Mouse (Mus musculus) megakaryocyte, embryonic 14.5 days (primary cell): ENCODE results near the gene Alad. TPM values are rescaled to one million over a fixed set of nuclear protein-coding genes. Genes with fewer than 3 reads are reported as not detected.
"Not testable (repeated sequence)": the region's sequence is repeated elsewhere in the genome, so short reads cannot be mapped to it uniquely, and the experiment has no call there.

Source experiments
- H3K27me3 ChIP-seq: replicated peaks from 2 replicates; pipeline ENCODE3; 2012; ENCODE audit warnings: inconsistent platforms
- H3K36me3 ChIP-seq: replicated peaks from 2 replicates; pipeline ENCODE3; 2012; ENCODE audit warnings: low read length, inconsistent platforms, mixed read lengths
- H3K4me1 ChIP-seq: 2 replicates; pipeline ENCODE4 v1.6.1; 2012; ENCODE audit warnings: inconsistent platforms
- H3K4me3 ChIP-seq: replicated peaks from 2 replicates; pipeline ENCODE3; 2012; ENCODE audit warnings: moderate library complexity, mild to moderate bottlenecking, inconsistent platforms
- H3K9me3 ChIP-seq: 2 replicates; pipeline ENCODE4 v1.6.1; 2012; ENCODE audit warnings: inconsistent platforms
- FLI1 ChIP-seq: IDR thresholded peaks from 2 replicates; pipeline ENCODE4 v1.6.1; 2012; ENCODE audit warnings: low read length, inconsistent platforms, mixed read lengths
- GATA1 ChIP-seq: IDR thresholded peaks from 3 replicates; pipeline ENCODE4 v1.6.1; 2012; ENCODE audit warnings: mixed read lengths, low read length, inconsistent platforms, borderline replicate concordance
- polyA plus RNA-seq: library from polyadenylated mRNA; stranded (reverse); fragments of >175 nt; gene quantifications from 2 replicates; pipeline ENCODE4 v1.2.3, GENCODE M21; 2012; ENCODE audit warnings: low replicate concordance; ENCODE audit not compliant: insufficient read depth

Alad gene
- polyA plus RNA-seq, 1 experiment, result 75.7 TPM

GRCm38 (mm10) chr4:62494230-62494629, 25.5 kb downstream of the Alad start:
- peaks cover 39% of the 10 kb centered on the region for H3K27me3 ChIP-seq
- peaks cover 12% of the 10 kb centered on the region for H3K4me1 ChIP-seq
- no peaks in the 10 kb centered on the region for H3K9me3 ChIP-seq
- TF ChIP-seq GATA1 (no peak), FLI1 (no peak)
- peak overlapping the region; percentile 24 for H3K4me3 ChIP-seq
- peaks cover 10% of the 10 kb centered on the region for H3K36me3 ChIP-seq

GRCm38 (mm10) chr4:62492682-62493081, 27.0 kb downstream of the Alad start:
- TF ChIP-seq GATA1 (no peak), FLI1 (no peak)
- Histone ChIP-seq H3K4me3 (no peak overlapping the region), H3K36me3 (no peaks in the 10 kb centered on the region), H3K27me3 (peaks cover 45% of the 10 kb centered on the region), H3K9me3 (no peaks in the 10 kb centered on the region), H3K4me1 (peaks cover 12% of the 10 kb centered on the region)

- TF ChIP-seq GATA1 (no peak), FLI1 (no peak)
- Histone ChIP-seq H3K9me3 (no peaks in the 10 kb centered on the region), H3K4me1 (peaks cover 32% of the 10 kb centered on the region), H3K36me3 (no peaks in the 10 kb centered on the region), H3K27me3 (peaks cover 26% of the 10 kb centered on the region), H3K4me3 (no peak overlapping the region)
These were observed 31.8 kb downstream of the Alad start for GRCm38 (mm10) chr4:62487914-62488313.

GRCm38 (mm10) chr4:62487172-62487571, 32.5 kb downstream of the Alad start:
- no peak for TF ChIP-seq FLI1
- no peak for TF ChIP-seq GATA1

GRCm38 (mm10) chr4:62486162-62486696, 33.5 kb downstream of the Alad start:
- Histone ChIP-seq H3K4me3 (no peak overlapping the region), H3K27me3 (peaks cover 22% of the 10 kb centered on the region), H3K4me1 (peaks cover 34% of the 10 kb centered on the region), H3K9me3 (no peaks in the 10 kb centered on the region), H3K36me3 (no peaks in the 10 kb centered on the region)
- TF ChIP-seq GATA1, result no peak
- TF ChIP-seq FLI1, result no peak

More at GRCm38 (mm10) chr4:62487172-62487571, 32.5 kb downstream of the Alad start:
- Histone ChIP-seq H3K36me3 (no peaks in the 10 kb centered on the region), H3K4me1 (peaks cover 32% of the 10 kb centered on the region), H3K4me3 (no peak overlapping the region), H3K9me3 (no peaks in the 10 kb centered on the region), H3K27me3 (peaks cover 21% of the 10 kb centered on the region)

- Histone ChIP-seq H3K27me3 (peaks cover 25% of the 10 kb centered on the region), H3K9me3 (no peaks in the 10 kb centered on the region), H3K4me1 (peaks cover 40% of the 10 kb centered on the region), H3K36me3 (no peaks in the 10 kb centered on the region), H3K4me3 (no peak overlapping the region)
- TF ChIP-seq FLI1 (no peak), GATA1 (no peak)
These were observed 34.1 kb downstream of the Alad start for GRCm38 (mm10) chr4:62485450-62486161.

GRCm38 (mm10) chr4:62484928-62485327, 34.8 kb downstream of the Alad start:
- Histone ChIP-seq H3K27me3 (peaks cover 29% of the 10 kb centered on the region), H3K9me3 (no peaks in the 10 kb centered on the region), H3K4me1 (peaks cover 47% of the 10 kb centered on the region), H3K36me3 (no peaks in the 10 kb centered on the region), H3K4me3 (no peak overlapping the region)
- TF ChIP-seq FLI1 (no peak), GATA1 (no peak)

GRCm38 (mm10) chr4:62480709-62481605, 38.8 kb downstream of the Alad start:
- TF ChIP-seq FLI1, result no peak
- TF ChIP-seq GATA1, result no peak
- no peaks in the 10 kb centered on the region for H3K9me3 ChIP-seq
- peaks cover 31% of the 10 kb centered on the region for H3K27me3 ChIP-seq
- H3K4me3 ChIP-seq, result peak overlapping the region; percentile 23
- H3K36me3 ChIP-seq, result no peaks in the 10 kb centered on the region
- peaks cover 55% of the 10 kb centered on the region for H3K4me1 ChIP-seq

GRCm38 (mm10) chr4:62479937-62480708, 39.6 kb downstream of the Alad start, which contains the start of gene Bspry:
Gene Bspry (plus strand): TSS chr4:62480053.
- no peak for TF ChIP-seq FLI1
- no peak for TF ChIP-seq GATA1

GRCm38 (mm10) chr4:62479593-62479936, 40.2 kb downstream of the Alad start:
- Histone ChIP-seq H3K27me3 (peaks cover 31% of the 10 kb centered on the region), H3K4me3 (peak overlapping the region; percentile 86), H3K4me1 (peaks cover 41% of the 10 kb centered on the region)
- not testable (repeated sequence) for H3K9me3 ChIP-seq, H3K36me3 ChIP-seq

More at GRCm38 (mm10) chr4:62479937-62480708, 39.6 kb downstream of the Alad start, which contains the start of gene Bspry:
- Histone ChIP-seq H3K27me3 (peaks cover 31% of the 10 kb centered on the region), H3K4me3 (peak within 1 kb of the TSS; percentile 86), H3K36me3 (no peaks in the 10 kb centered on the region), H3K4me1 (peaks cover 47% of the 10 kb centered on the region), H3K9me3 (no peaks in the 10 kb centered on the region)
